Mouse (Mus musculus) cerebellum, adult (tissue): ENCODE measurements at regions not wholly inside any gene's neighbourhood (a gene's known extent, or its start where the extent isn't known, plus 50 kb on each side); places are given as distances from the start of the nearest gene placed in this dataset.
A peak's percentile ranks its signal among the peaks of the same experiment; 100 is the strongest.

Experiments used
- ATAC-seq: cut with Nextera tagmentation; 2 replicates; pipeline ENCODE4 v1.9.2; 2017; ENCODE audit warnings: mild to moderate bottlenecking, moderate library complexity, mixed read lengths; ENCODE audit not compliant: insufficient number of reproducible peaks, low FRiP score, low TSS enrichment

DNA sequence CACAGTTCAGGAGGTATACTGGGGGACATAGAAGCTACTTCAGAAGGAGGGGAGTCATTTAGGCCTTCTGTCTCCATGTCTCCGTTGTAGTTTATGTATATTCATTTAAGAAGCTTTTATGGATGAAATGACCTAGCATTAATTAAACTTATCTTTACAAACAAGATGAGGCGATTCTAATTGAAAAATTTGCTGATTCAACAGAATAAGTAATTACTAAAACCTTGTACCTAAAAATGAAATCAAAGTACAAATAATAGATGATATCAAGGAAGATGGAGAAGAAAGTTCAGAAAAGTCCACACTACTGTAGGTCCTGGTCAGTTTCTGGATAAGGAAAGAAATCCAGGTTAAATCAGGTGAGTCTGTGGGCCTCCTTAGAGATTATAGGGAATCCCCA lies 1429.6 kb downstream of the Slc22a22 start:
- ATAC-seq, result no peak

- ATAC-seq, result peak; percentile 83; the same call in 1 of the 2 replicates
Measured at GRCm38 (mm10) chr15:56046679-56047532, 1430.5 kb downstream of the Slc22a22 start.

GRCm38 (mm10) chr15:56045510-56046245 lies 1431.7 kb downstream of the Slc22a22 start:
- ATAC-seq, result no peak

GRCm38 (mm10) chr15:56043282-56043681 lies 1434.1 kb downstream of the Slc22a22 start:
- no peak for ATAC-seq

DNA sequence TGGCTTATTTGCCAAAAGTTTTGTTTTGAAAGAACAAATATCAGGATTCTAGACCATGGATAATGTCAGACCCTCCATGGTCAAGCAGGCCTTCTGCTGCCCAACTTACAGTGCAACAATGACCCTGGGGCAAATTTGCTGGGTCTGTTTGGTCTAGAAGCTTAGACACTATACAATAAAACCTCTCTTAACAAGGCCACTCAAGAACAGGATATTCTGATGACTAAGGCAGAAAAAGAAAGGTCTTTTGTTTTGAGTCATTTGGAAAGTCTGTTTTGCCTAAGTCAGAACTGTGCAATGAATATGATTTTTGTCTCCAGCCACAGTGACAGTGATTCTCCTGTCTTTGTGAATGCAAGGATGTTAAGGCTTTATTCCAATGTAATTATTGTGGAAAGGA lies 1435.0 kb downstream of the Slc22a22 start:
- no peak for ATAC-seq

GRCm38 (mm10) chr15:56030007-56030406 lies 1447.4 kb downstream of the Slc22a22 start:
- no peak for ATAC-seq

- ATAC-seq, result no peak
Measured at GRCm38 (mm10) chr15:56027197-56027818, 1450.1 kb downstream of the Slc22a22 start.

GRCm38 (mm10) chr15:56024705-56025104 lies 1452.7 kb downstream of the Slc22a22 start:
- ATAC-seq, result no peak

GRCm38 (mm10) chr15:56023862-56024484 lies 1453.5 kb downstream of the Slc22a22 start:
- no peak for ATAC-seq

DNA sequence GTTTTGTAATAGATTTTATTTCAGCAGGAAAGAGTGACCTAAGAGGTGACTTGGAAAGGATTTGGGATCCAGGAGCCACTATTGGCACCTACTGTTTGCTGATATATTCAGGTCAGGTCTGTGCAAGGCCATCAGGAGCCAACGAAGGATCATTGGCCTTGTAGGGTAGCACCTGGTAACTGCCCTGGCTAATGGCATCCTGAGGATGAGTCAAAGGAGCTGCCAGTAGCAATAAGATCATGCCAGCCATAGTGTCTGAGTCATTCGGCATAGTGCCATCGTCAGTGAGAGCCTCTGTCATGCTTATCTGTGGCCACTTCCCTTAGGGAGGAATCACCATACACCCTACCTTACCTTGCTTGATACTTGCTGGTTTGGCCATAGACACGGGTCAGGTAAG lies 1455.1 kb downstream of the Slc22a22 start:
- no peak for ATAC-seq

DNA sequence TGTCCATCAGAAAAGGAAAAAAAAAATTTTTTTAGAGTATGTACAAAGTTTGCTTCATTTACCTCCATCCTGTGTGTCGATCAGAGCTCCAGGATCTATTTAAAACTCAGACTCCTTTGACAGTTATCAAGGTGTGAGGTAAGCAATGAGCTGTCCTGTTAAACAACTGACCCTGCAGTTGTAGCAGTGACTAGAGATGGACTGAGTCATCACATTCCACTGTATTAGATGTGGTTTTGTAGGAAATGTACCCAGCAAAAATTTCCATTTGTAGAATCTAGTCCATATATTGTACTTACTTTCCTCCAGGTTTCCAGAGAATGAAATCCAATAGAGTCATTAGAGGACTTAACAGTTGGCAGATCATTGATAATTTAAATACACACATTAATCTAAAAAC lies 1459.3 kb downstream of the Slc22a22 start:
- ATAC-seq, result no peak

GRCm38 (mm10) chr15:56017561-56017960 lies 1459.9 kb downstream of the Slc22a22 start:
- ATAC-seq, result no peak

- ATAC-seq, result no peak
Measured at GRCm38 (mm10) chr15:56016070-56016469, 1461.4 kb downstream of the Slc22a22 start.

DNA sequence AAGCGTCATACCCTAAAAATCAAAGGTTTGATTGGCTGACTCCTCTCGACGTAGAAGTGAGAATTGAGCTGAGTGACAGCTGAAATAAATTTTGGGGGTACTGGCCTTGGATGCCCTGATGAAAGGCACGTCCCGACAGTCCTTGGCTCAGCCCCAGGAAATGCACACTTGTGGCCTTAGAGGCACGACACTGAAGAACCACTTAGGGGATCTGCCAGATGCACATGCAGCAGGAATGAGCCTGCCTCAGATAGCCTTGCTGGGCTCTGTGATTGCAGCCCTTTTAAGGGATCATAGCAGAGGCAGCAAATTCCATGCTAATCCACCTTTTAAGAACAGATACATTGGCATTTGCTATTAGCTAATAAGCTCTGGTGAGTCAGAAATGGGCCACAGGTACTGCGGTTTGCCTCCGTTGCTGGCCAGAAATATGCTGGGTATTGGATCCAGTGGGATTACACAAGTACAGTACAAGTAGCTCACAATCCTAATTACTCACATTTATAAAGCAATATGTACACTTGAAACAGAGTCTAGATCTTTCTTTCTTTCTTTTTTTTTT lies 1463.3 kb downstream of the Slc22a22 start:
- ATAC-seq, result no peak

GRCm38 (mm10) chr15:56008603-56009174 lies 1468.7 kb downstream of the Slc22a22 start:
- no peak for ATAC-seq

GRCm38 (mm10) chr15:56007376-56007775 lies 1470.0 kb downstream of the Slc22a22 start:
- no peak for ATAC-seq

- ATAC-seq, result no peak
Measured at GRCm38 (mm10) chr15:56005361-56005760, 1472.1 kb downstream of the Slc22a22 start.

DNA sequence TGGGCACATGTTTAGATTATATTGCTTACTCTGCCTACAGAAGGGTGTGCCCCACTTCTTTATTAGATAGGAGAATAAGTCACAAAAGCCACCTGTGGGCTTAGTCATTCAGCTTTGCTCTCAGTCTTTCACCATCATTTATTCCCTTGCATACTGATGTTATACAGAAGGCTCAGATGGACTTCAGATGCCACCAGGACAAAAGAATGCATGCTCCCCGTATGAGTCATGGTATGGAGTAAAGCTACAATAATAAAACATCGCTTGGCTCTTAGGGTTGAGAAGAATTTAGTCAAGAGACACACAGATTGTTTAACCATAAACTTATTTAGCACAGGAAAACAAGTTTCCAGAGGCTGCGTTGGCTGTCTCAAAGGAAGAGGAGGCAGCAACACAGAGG lies 1473.5 kb downstream of the Slc22a22 start:
- ATAC-seq, result no peak

- ATAC-seq, result no peak
Measured at GRCm38 (mm10) chr15:55999605-56000004, 1477.8 kb downstream of the Slc22a22 start.

- no peak for ATAC-seq
Measured at GRCm38 (mm10) chr15:55997977-55998376, 1479.4 kb downstream of the Slc22a22 start.
